Mouse (Mus musculus) liver, embryonic 15.5 days (tissue): Measurements from ENCODE around the gene Suco. TPM values are rescaled to one million over a fixed set of nuclear protein-coding genes. Genes with fewer than 3 reads are reported as not detected.

Experiments
- ATAC-seq: fragments of 200-750 bp; cut with Nextera tagmentation; 2 replicates; pipeline ENCODE4 v1.8.0; 2017; ENCODE audit warnings: moderate number of reproducible peaks, mild to moderate bottlenecking, moderate library complexity; ENCODE audit not compliant: insufficient read depth
- H3K27ac ChIP-seq: fragments of 300-500 bp; sonication (generic); replicated peaks from 2 replicates; pipeline ENCODE4 v1.5.1; 2015; ENCODE audit warnings: mild to moderate bottlenecking, inconsistent platforms
- H3K27me3 ChIP-seq: fragments of 300-500 bp; sonication (generic); 2 replicates; pipeline ENCODE4 v1.6.1; 2015; ENCODE audit warnings: mild to moderate bottlenecking, inconsistent platforms
- H3K36me3 ChIP-seq: fragments of 300-500 bp; sonication (generic); replicated peaks from 2 replicates; pipeline ENCODE4 v1.6.1; 2015; ENCODE audit warnings: moderate library complexity, mild to moderate bottlenecking, inconsistent platforms
- H3K4me1 ChIP-seq: fragments of 300-500 bp; sonication (generic); replicated peaks from 2 replicates; pipeline ENCODE4 v1.6.1; 2015; ENCODE audit warnings: inconsistent platforms
- H3K4me2 ChIP-seq: fragments of 300-500 bp; sonication (generic); 2 replicates; pipeline ENCODE4 v1.6.1; 2015; ENCODE audit warnings: moderate library complexity, mild to moderate bottlenecking, inconsistent platforms
- H3K4me3 ChIP-seq: fragments of 300-500 bp; sonication (generic); replicated peaks from 2 replicates; pipeline ENCODE4 v1.5.1; 2015; ENCODE audit warnings: mild to moderate bottlenecking, inconsistent platforms
- H3K9ac ChIP-seq: fragments of 300-500 bp; sonication (generic); 2 replicates; pipeline ENCODE4 v1.6.1; 2015; ENCODE audit warnings: moderate library complexity, mild to moderate bottlenecking, inconsistent platforms
- H3K9me3 ChIP-seq: fragments of 300-500 bp; sonication (generic); replicated peaks from 2 replicates; pipeline ENCODE4 v1.6.1; 2016; ENCODE audit warnings: inconsistent platforms
- WGBS: fragments of 180-500 bp; shearing (Covaris S2); methylation state at CpG from one replicate; pipeline ENCODE4 v1.1.7; 2015; ENCODE audit warnings: mixed read lengths; ENCODE audit not compliant: insufficient replicate concordance; 5-methylcytosine and 5-hydroxymethylcytosine counted together
- polyA plus RNA-seq: library from polyadenylated mRNA; unstranded; fragments of >200 nt; fragmentation: Nextera tagmentation; extraction: Ambion mirVana; gene quantifications from 2 replicates; pipeline ENCODE4 v1.2.1, GENCODE M21; 2015

Suco gene
- polyA plus RNA-seq, 1 experiment from 2014 or later, result 11.1 TPM

DNA sequence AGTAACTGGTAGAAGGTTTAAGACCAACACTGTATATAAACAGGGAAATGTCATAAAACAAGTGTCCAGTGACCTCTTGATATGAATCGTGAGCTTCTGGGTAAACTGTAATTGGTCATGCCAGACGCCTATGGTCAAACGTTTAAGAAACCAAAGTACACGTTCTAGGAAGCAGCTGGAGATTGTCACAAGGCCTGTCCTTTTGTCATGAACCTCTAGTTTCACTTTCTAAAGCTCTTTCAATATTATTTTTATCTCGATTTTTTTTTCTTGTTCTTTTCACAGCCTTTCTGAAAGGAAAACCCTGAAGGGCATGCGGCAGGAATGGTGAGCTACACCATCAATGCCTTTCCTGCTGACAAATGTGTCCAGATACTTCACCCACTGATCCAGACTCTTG lies 67.5 kb downstream of the Suco start:
- H3K4me2 ChIP-seq, result no peak overlapping the region
- WGBS, result 54% methylated on average over 6 of the region's 6 CpGs
- H3K9ac ChIP-seq, result no peak overlapping the region
- no peak for ATAC-seq
- no peaks in the 10 kb centered on the region for H3K9me3 ChIP-seq
- no peaks in the 10 kb centered on the region for H3K36me3 ChIP-seq
- H3K4me3 ChIP-seq, result no peak overlapping the region
- no peak overlapping the region for H3K27ac ChIP-seq
- H3K4me1 ChIP-seq, result peaks cover 5% of the 10 kb centered on the region; the same call in 1 of the 2 replicates
- no peaks in the 10 kb centered on the region for H3K27me3 ChIP-seq

DNA sequence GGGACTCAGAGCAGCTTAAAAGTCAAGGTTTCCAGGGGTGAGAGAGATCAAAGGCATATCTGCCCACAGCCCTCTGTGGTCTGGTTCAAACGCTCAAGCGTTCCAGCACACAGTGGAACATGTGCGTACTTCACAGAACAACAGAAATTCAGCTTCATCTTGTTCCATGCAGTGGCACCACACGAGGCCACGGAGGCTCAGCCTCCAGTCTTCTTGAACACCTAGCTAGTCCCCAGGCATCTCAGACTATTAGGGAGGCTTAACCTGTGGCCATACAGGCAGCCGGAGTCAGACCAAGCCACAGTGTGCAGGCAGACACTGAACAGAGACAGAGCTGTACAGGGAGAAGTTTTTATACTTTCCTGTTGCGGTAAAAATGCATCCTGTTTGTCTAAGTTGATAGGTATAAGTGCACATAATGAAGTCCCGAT lies 71.9 kb downstream of the Suco start:
- H3K36me3 ChIP-seq, result no peaks in the 10 kb centered on the region
- peaks cover 10% of the 10 kb centered on the region for H3K4me1 ChIP-seq
- no peak overlapping the region for H3K9ac ChIP-seq
- ATAC-seq, result no peak
- no peak overlapping the region for H3K27ac ChIP-seq
- no peak overlapping the region for H3K4me3 ChIP-seq
- H3K4me2 ChIP-seq, result no peak overlapping the region
- WGBS, result 65% methylated on average over 8 of the region's 8 CpGs
- no peaks in the 10 kb centered on the region for H3K27me3 ChIP-seq
- no peaks in the 10 kb centered on the region for H3K9me3 ChIP-seq

GRCm38 (mm10) chr1:161801321-161801720 lies 75.2 kb downstream of the Suco start:
- H3K36me3 ChIP-seq, result no peaks in the 10 kb centered on the region
- H3K27ac ChIP-seq, result no peak overlapping the region
- ATAC-seq, result no peak
- peaks cover 10% of the 10 kb centered on the region for H3K4me1 ChIP-seq
- no peak overlapping the region for H3K4me2 ChIP-seq
- no peaks in the 10 kb centered on the region for H3K9me3 ChIP-seq
- no peak overlapping the region for H3K4me3 ChIP-seq
- H3K9ac ChIP-seq, result no peak overlapping the region
- H3K27me3 ChIP-seq, result no peaks in the 10 kb centered on the region
- 77% methylated on average over 2 of the region's 2 CpGs for WGBS

- H3K4me3 ChIP-seq, result no peak overlapping the region
- no peak overlapping the region for H3K27ac ChIP-seq
- no peak for ATAC-seq
- no peaks in the 10 kb centered on the region for H3K9me3 ChIP-seq
- H3K36me3 ChIP-seq, result no peaks in the 10 kb centered on the region
- H3K4me2 ChIP-seq, result no peak overlapping the region
- no peak overlapping the region for H3K9ac ChIP-seq
- peaks cover 10% of the 10 kb centered on the region for H3K4me1 ChIP-seq
- no peaks in the 10 kb centered on the region for H3K27me3 ChIP-seq
Observed at GRCm38 (mm10) chr1:161800256-161800655, 76.2 kb downstream of the Suco start.

GRCm38 (mm10) chr1:161799791-161800190 lies 76.7 kb downstream of the Suco start:
- H3K36me3 ChIP-seq, result no peaks in the 10 kb centered on the region
- no peaks in the 10 kb centered on the region for H3K9me3 ChIP-seq
- no peak overlapping the region for H3K4me2 ChIP-seq
- ATAC-seq, result peak; percentile 79
- H3K9ac ChIP-seq, result no peak overlapping the region
- H3K4me1 ChIP-seq, result peaks cover 12% of the 10 kb centered on the region
- no peak overlapping the region for H3K27ac ChIP-seq
- no peaks in the 10 kb centered on the region for H3K27me3 ChIP-seq
- H3K4me3 ChIP-seq, result no peak overlapping the region

- H3K4me2 ChIP-seq, result no peak overlapping the region
- WGBS, result 69% methylated on average over 3 of the region's 3 CpGs
- H3K4me1 ChIP-seq, result peaks cover 22% of the 10 kb centered on the region
- no peak overlapping the region for H3K4me3 ChIP-seq
- no peaks in the 10 kb centered on the region for H3K9me3 ChIP-seq
- no peak overlapping the region for H3K9ac ChIP-seq
- H3K27me3 ChIP-seq, result no peaks in the 10 kb centered on the region
- H3K36me3 ChIP-seq, result no peaks in the 10 kb centered on the region
- no peak overlapping the region for H3K27ac ChIP-seq
- ATAC-seq, result no peak
Observed at GRCm38 (mm10) chr1:161798866-161799265, 77.6 kb downstream of the Suco start.

GRCm38 (mm10) chr1:161794447-161795211 lies 81.9 kb downstream of the Suco start:
- H3K9me3 ChIP-seq, result no peaks in the 10 kb centered on the region
- WGBS, result 28% methylated on average over 10 of the region's 10 CpGs
- H3K27me3 ChIP-seq, result no peaks in the 10 kb centered on the region
- H3K9ac ChIP-seq, result no peak overlapping the region
- no peak overlapping the region for H3K4me2 ChIP-seq
- H3K4me3 ChIP-seq, result no peak overlapping the region
- H3K4me1 ChIP-seq, result peaks cover 56% of the 10 kb centered on the region
- H3K27ac ChIP-seq, result peak overlapping the region; percentile 25; the same call in 1 of the 2 replicates
- no peaks in the 10 kb centered on the region for H3K36me3 ChIP-seq
- no peak for ATAC-seq

GRCm38 (mm10) chr1:161793321-161793720 lies 83.2 kb downstream of the Suco start:
- peaks cover 60% of the 10 kb centered on the region for H3K4me1 ChIP-seq
- H3K9me3 ChIP-seq, result no peaks in the 10 kb centered on the region
- no peak overlapping the region for H3K9ac ChIP-seq
- WGBS, result 32% methylated on average over 3 of the region's 3 CpGs
- peak overlapping the region; percentile 55 for H3K4me2 ChIP-seq
- no peak for ATAC-seq
- H3K27me3 ChIP-seq, result no peaks in the 10 kb centered on the region
- no peaks in the 10 kb centered on the region for H3K36me3 ChIP-seq
- H3K27ac ChIP-seq, result peak overlapping the region; percentile 88
- H3K4me3 ChIP-seq, result no peak overlapping the region

DNA sequence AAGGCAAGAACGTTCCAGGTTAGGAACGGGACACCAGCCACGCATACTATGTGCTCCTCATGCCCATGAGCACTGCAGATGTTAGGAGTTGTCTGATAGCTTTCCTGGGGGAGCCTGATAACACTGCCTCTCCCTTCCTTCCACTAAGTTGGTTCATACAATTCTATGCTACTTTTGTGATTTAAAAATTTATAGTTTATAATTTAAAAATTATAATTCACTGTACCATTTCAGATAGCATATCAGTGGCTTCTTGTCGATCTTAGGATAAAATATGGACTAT lies 83.9 kb downstream of the Suco start:
- Histone ChIP-seq H3K4me1 (peaks cover 60% of the 10 kb centered on the region), H3K9me3 (no peaks in the 10 kb centered on the region), H3K36me3 (no peaks in the 10 kb centered on the region), H3K27ac (peak overlapping the region; percentile 88), H3K4me3 (no peak overlapping the region), H3K4me2 (peak overlapping the region; percentile 55), H3K27me3 (no peaks in the 10 kb centered on the region), H3K9ac (no peak overlapping the region)
- 30% methylated on average over 4 of the region's 4 CpGs for WGBS
- ATAC-seq, result peak; percentile 91

DNA sequence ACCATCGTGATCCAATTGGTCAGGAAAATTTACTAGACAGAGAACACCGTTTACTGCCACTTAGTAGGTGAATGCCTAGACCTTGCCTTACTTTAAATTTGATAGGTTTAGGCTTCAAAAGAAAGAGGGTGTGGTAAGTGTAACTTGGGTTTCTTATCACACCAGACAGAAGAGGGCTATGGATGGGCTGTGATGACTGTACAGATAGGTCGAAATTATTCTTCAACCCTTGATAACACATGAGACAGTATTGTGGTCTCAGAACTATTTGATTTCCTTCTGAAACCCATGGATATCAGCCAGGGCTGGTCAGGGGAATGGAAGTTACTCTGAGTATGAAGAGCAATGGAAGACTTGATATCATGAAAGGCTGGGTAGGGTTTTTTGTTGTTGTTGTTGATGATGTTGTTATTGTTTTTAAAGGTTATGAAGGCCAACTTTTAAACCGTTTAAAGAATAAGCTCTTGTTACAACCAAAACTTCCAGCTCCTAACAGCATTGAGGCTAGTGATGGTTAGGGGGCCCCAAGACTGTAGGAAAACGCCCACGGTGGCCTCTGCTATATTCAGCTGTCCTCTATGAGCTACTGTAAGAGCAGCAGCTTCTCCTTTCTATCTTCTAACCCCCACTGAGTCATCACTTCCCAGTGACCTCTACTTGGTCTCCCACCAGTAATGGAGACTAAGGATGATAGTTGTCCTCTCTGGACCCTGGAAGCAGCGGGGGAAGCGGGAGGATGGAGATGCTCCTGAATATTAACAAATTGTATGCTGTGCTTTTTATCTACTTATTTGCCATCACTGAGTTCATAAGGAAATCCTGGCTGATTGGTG lies 84.4 kb downstream of the Suco start:
- peak overlapping the region; percentile 3; the same call in 1 of the 2 replicates for H3K9ac ChIP-seq
- H3K36me3 ChIP-seq, result no peaks in the 10 kb centered on the region
- peak; percentile 88 for ATAC-seq
- peak overlapping the region; percentile 88 for H3K27ac ChIP-seq
- H3K4me1 ChIP-seq, result peaks cover 60% of the 10 kb centered on the region
- H3K4me2 ChIP-seq, result peak overlapping the region; percentile 55
- no peak overlapping the region for H3K4me3 ChIP-seq
- H3K27me3 ChIP-seq, result no peaks in the 10 kb centered on the region
- 43% methylated on average over 8 of the region's 8 CpGs for WGBS
- H3K9me3 ChIP-seq, result no peaks in the 10 kb centered on the region

GRCm38 (mm10) chr1:161788339-161788738 lies 88.1 kb downstream of the Suco start, which contains the start of gene Fasl:
Fasl (minus strand) TSS chr1:161788495.
- H3K9me3 ChIP-seq, result no peaks in the 10 kb centered on the region
- H3K4me3 ChIP-seq, result no peak within 1 kb of the TSS
- peaks cover 43% of the 10 kb centered on the region for H3K4me1 ChIP-seq
- no peak within 1 kb of the TSS for H3K9ac ChIP-seq
- WGBS, result 73% methylated on average over 9 of the region's 9 CpGs
- no peak within 1 kb of the TSS for H3K27ac ChIP-seq
- H3K4me2 ChIP-seq, result no peak within 1 kb of the TSS
- peaks cover 5% of the 10 kb centered on the region; the same call in 1 of the 2 replicates for H3K27me3 ChIP-seq
- no peaks in the 10 kb centered on the region for H3K36me3 ChIP-seq
- ATAC-seq, result no peak
